Mouse (Mus musculus): ENCODE measurements around the gene Xntrpc.
"Not testable (repeated sequence)": the region's sequence is repeated elsewhere in the genome, so short reads cannot be mapped to it uniquely, and the experiment has no call there.

DNA sequence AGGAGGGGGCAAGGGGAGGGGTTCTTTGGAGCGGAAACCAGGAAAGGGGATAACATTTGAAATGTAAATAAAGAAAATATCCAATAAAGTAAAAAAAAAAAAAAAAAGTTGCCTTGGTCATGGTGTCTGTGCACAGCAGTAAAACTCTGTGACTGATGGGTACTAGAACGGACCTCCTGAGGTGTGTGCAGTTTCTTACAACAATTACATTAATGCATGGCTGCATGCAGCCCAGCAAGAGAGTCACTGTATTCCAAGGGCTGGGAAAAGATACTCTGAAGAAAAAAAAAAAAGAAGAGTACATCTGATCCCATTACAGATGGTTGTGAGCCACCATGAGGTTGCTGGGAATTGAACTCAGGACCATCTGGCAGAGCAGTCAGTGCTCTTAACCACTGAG is 44.6 kb upstream of the Xntrpc start:
- not testable (repeated sequence) for TF ChIP-seq CTCF, EP300 (IDR thresholded peaks at IDR 0.05; ENCODE audit: low read depth)

All from liver, postnatal 0 days (tissue).